Mouse (Mus musculus): ENCODE data around the gene Mfsd6. TPM values are rescaled to one million over a fixed set of nuclear protein-coding genes. Genes with fewer than 3 reads are reported as not detected.

Gene Mfsd6
- 2.7 and 3.6 TPM in 2 replicates for polyA plus RNA-seq (2015; fragmentation: Nextera tagmentation; extraction: Ambion mirVana)

DNA sequence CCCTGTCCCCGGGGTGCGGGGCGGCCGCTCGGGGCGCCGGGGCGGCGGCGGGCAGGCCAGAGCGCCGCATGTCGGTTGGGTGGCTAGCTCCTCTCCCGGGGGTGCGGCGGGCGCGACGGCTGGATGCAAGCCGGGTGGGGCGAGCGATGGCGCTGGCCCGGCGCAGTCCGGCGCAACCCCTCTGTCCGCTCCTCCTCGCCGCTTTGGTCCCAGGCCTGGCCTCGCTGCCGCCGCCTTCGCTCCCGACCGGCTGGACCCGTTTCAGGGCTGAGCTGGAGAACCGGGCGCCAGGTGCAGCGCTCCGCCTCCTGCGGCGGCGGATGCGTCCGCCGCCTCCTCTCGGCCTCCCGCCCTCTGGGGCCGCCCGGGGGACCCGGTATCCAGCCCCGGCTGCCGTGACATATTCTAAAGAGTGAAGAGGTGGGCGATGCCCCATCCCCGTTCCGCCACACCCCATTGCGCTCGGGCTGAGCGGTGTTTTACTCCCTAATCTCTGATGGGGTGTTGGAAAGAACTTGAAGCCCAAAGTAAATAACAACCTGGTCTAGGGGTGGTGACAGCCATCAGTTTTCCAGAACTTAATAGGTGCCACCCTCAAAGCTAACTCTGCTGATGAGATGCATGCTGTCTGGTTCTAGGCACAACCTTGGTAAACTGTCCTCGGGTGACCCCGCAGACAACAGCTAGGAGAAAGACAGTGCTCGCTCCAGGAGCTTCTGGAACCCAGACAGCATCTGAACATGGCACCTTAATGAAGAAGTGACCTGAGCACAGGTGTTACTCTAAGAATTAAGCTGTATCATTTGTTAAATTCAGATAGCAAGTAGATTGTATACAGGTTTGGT is at the start of gene Mfsd6:
Mfsd6 (minus strand) TSS at position 407 of the 845 bp plus-strand sequence.
- Histone ChIP-seq H3K36me3 (ENCODE audit: insufficient read depth, low read length) (no peaks in the 10 kb centered on the region), H3K4me1 (ENCODE audit: insufficient read depth, low read length) (no peaks in the 10 kb centered on the region), H3K27ac (ENCODE audit: low read length) (peak within 1 kb of the TSS; percentile 40; the same call in 1 of the 2 replicates), H3K4me2 (replicated peaks; ENCODE audit: low read depth, low read length) (peak within 1 kb of the TSS; percentile 95), H3K9ac (replicated peaks; ENCODE audit: low read length) (peak within 1 kb of the TSS; percentile 83), H3K4me3 (ENCODE audit: low read length) (peak within 1 kb of the TSS; percentile 83), H3K9me3 (ENCODE audit: low read length) (no peaks in the 10 kb centered on the region), H3K27me3 (ENCODE audit: insufficient read depth, low read length) (no peaks in the 10 kb centered on the region)
- peak; percentile 77 for ATAC-seq (ENCODE audit: low FRiP score, low TSS enrichment)
- 2% methylated on average over 48 of the region's 63 CpGs for WGBS

DNA sequence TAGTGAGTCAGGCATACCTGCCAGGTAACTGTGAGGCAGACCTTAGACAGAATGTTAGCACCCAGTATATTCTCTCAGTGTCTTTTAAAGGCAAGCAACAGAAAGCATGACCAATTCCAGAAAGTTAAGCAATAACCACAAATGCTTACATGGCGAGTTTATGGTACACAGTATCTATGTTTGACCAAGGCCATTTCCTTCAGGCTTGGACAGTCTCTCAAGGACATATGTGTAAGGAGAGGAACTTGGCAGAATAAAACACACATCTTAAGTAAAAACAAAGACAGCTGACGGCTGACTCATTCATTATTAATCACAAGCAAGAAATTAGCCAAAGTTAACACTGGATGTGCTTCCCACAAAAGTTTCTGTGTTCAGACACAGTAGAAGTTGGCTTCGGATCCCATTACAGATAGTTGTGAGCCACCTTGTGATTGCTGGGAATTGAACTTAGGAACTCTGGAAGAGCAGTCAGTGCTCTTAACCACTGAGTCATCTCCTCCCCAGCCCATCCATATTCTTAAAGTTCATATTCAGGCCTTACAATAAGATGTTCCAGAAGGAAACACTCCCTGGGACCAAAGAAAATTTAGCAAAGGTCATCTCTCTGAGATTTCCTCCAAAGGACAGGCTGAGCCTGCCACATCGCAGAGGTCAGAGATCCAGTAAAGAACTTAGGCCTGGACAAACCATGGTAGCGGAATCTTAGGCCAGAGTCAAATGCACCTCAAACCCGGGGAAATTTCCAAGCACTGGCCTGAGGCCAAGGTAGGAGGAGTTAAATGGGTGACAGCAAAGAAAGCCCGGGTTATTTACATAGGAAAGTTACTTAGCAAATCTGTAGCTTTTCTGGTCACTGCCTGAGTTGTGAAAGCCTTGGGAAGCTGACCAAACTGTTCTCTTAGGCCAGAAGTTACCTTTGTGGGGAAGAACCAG is 38.2 kb upstream of the Mfsd6 start:
- Histone ChIP-seq H3K36me3 (ENCODE audit: insufficient read depth, low read length) (no peaks in the 10 kb centered on the region), H3K9me3 (ENCODE audit: low read length) (no peaks in the 10 kb centered on the region), H3K4me3 (ENCODE audit: low read length) (no peak overlapping the region), H3K9ac (replicated peaks; ENCODE audit: low read length) (no peak overlapping the region), H3K4me2 (replicated peaks; ENCODE audit: low read depth, low read length) (no peak overlapping the region), H3K27ac (ENCODE audit: low read length) (no peak overlapping the region), H3K27me3 (ENCODE audit: insufficient read depth, low read length) (no peaks in the 10 kb centered on the region), H3K4me1 (ENCODE audit: insufficient read depth, low read length) (no peaks in the 10 kb centered on the region)
- ATAC-seq (ENCODE audit: low FRiP score, low TSS enrichment): peak; percentile 54; the same call in 1 of the 2 replicates
- 67% methylated on average over 7 of the region's 7 CpGs for WGBS

DNA sequence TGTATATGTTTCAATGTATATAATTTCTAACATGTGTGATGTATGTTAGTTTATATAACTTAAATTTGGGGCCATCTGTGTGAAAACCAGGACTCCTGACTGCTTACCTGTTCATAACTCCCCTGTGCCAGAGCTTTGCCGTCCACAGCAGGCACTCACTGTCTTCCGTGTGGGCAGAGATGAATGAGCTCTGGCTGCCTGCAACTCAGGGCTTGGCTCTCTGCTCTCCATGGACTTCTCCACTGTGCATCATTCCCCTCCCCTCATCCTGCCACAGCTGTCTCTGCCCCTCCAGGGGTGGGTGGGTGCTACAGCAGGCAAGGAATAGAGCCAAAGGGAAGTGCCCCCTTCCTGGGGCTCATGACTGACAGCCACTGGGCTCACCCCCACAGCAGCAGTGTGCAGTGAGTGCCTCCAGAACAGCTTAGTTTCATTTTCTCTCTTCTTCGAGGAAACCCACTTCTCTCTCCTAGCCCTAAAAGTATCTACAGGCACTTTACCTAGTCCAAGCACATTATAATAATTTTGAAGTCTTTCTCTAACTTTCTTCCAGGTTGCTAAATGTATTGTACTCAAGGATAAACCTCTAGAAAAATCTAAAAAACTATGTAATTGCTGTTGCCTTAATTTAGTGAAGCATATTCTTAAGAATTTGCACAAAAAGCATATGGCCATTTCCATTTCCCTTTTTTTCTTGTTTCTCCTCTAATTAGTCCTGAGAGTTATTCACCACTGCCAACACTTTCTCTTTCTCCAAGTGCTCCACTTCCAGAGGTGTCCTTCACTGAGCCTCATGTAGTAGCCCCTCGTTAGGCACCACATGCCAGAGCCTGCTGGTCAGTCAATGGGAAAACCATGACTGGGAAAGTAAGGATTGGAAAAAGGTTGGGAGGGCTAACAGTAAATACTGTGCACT is 36.9 kb upstream of the Mfsd6 start:
- H3K27ac ChIP-seq (ENCODE audit: low read length): no peak overlapping the region
- no peak overlapping the region for H3K4me3 ChIP-seq (ENCODE audit: low read length)
- H3K4me2 ChIP-seq (replicated peaks; ENCODE audit: low read depth, low read length): no peak overlapping the region
- ATAC-seq (ENCODE audit: low FRiP score, low TSS enrichment): no peak
- H3K9me3 ChIP-seq (ENCODE audit: low read length): no peaks in the 10 kb centered on the region
- 71% methylated on average over 4 of the region's 4 CpGs for WGBS
- H3K4me1 ChIP-seq (ENCODE audit: insufficient read depth, low read length): no peaks in the 10 kb centered on the region
- H3K27me3 ChIP-seq (ENCODE audit: insufficient read depth, low read length): no peaks in the 10 kb centered on the region
- no peaks in the 10 kb centered on the region for H3K36me3 ChIP-seq (ENCODE audit: insufficient read depth, low read length)
- no peak overlapping the region for H3K9ac ChIP-seq (replicated peaks; ENCODE audit: low read length)

DNA sequence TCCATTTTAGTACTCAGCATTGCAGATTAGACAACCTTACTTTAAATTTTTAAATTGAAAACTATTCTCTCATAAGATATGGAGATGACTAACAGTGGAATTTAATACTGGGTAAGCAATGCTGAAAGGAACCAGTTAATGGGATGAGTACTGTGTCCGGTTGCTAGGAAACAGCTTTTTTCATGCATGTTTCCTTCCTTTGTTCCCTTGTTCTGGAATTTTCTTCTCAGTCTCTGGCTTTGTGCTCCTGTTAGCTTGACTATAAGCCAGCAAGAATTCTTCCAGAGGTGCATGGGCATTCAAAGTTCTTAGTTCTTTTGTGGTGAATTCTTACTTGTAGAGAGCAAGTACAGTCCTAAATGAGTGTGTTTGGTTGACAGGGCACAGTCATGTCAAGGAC is 30.9 kb upstream of the Mfsd6 start:
- Histone ChIP-seq H3K4me2 (replicated peaks; ENCODE audit: low read depth, low read length) (no peak overlapping the region), H3K27ac (ENCODE audit: low read length) (no peak overlapping the region), H3K9ac (replicated peaks; ENCODE audit: low read length) (no peak overlapping the region), H3K4me3 (ENCODE audit: low read length) (no peak overlapping the region), H3K4me1 (ENCODE audit: insufficient read depth, low read length) (no peaks in the 10 kb centered on the region), H3K36me3 (ENCODE audit: insufficient read depth, low read length) (no peaks in the 10 kb centered on the region), H3K27me3 (ENCODE audit: insufficient read depth, low read length) (no peaks in the 10 kb centered on the region), H3K9me3 (ENCODE audit: low read length) (no peaks in the 10 kb centered on the region)
- 87% methylated on average over 1 of the region's 1 CpGs for WGBS
- ATAC-seq (ENCODE audit: low FRiP score, low TSS enrichment): no peak

DNA sequence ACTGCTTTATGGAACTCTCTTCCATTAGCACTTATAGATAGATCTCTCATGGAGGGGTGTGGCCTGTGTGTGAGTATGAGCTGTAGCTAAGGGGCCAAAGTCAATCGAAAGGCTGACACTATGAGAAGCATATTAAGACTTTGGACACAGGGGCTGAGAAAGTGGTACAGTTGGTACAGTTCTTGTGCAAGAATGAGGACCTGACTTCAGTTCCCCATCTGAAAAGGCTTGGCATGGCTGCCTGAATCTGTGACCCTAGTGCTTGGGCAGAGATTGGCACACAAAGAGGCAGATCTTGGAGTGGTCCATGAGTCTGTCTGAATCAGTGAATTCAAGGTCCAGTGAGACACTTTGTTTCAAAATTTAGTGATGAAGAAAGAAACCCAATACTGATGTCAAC is 27.1 kb upstream of the Mfsd6 start:
- no peak overlapping the region for H3K9ac ChIP-seq (replicated peaks; ENCODE audit: low read length)
- H3K27ac ChIP-seq (ENCODE audit: low read length): no peak overlapping the region
- 97% methylated on average over 1 of the region's 1 CpGs for WGBS
- H3K36me3 ChIP-seq (ENCODE audit: insufficient read depth, low read length): no peaks in the 10 kb centered on the region
- H3K4me2 ChIP-seq (replicated peaks; ENCODE audit: low read depth, low read length): no peak overlapping the region
- ATAC-seq (ENCODE audit: low FRiP score, low TSS enrichment): no peak
- H3K4me3 ChIP-seq (ENCODE audit: low read length): no peak overlapping the region
- H3K4me1 ChIP-seq (ENCODE audit: insufficient read depth, low read length): no peaks in the 10 kb centered on the region
- no peaks in the 10 kb centered on the region for H3K9me3 ChIP-seq (ENCODE audit: low read length)
- H3K27me3 ChIP-seq (ENCODE audit: insufficient read depth, low read length): no peaks in the 10 kb centered on the region

DNA sequence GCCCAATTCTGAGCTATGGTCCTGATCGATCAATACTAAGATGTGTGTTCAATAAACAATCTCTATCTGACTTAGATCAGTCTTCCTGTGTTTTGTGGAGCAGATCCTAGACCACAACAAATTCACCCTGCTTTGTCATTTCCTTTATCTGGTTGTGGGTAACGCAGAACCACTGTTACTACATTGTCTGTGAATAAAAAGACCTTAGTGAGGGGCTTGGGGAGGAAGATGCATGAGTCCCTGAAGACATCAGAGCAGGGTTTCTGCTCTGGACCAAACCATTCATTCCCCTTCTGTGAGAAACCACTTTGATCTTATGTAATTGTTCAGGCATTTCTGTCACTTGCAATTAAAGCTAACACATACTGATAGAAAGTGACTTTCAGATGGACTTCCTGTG is 26.6 kb upstream of the Mfsd6 start:
- Histone ChIP-seq H3K4me3 (ENCODE audit: low read length) (no peak overlapping the region), H3K4me1 (ENCODE audit: insufficient read depth, low read length) (no peaks in the 10 kb centered on the region), H3K4me2 (replicated peaks; ENCODE audit: low read depth, low read length) (no peak overlapping the region), H3K9me3 (ENCODE audit: low read length) (no peaks in the 10 kb centered on the region), H3K36me3 (ENCODE audit: insufficient read depth, low read length) (no peaks in the 10 kb centered on the region), H3K27ac (ENCODE audit: low read length) (no peak overlapping the region), H3K9ac (replicated peaks; ENCODE audit: low read length) (no peak overlapping the region), H3K27me3 (ENCODE audit: insufficient read depth, low read length) (no peaks in the 10 kb centered on the region)
- WGBS: 81% methylated on average over 2 of the region's 2 CpGs
- ATAC-seq (ENCODE audit: low FRiP score, low TSS enrichment): no peak

DNA sequence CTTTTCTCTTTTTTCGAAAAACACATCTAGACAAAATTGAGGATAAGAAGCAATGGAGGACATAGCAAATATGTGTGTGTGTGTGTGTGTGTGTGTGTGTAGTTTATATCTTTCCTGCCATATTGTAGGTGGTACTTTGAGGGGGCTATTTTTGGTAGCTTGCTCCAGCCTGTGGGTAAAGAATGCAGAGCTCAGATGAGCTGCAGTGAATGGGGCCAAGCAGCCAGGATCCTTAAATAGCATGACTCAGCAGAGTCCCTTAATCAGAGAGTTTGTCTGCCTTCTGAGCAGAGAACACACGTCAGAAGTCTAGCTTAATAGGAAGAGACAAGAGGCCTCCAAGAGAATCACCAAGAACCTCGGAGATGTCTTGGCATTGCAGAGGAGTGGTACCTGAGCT is 25.4 kb upstream of the Mfsd6 start:
- WGBS: 73% methylated on average over 3 of the region's 3 CpGs

DNA sequence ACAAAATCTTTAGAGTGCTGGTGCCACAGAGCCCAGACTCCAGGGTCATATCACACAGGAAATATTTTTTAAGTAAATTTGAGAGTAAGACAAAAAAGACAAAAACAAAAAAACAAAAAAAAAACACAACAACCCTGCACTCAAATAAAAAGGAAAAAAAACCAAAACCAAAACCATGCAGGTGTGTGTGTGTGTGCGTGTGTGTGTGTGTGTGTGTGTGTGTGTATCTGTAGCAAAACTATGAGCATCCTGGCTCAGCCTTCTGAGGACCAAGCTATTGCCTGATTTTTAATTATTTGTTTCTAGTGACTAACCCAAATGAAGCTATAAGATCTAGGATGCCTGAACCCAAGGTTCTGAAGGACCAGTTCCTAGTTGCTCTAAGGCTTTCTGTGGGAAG is 24.4 kb upstream of the Mfsd6 start:
- H3K9me3 ChIP-seq (ENCODE audit: low read length): no peaks in the 10 kb centered on the region
- 100% methylated on average over 1 of the region's 1 CpGs for WGBS
- ATAC-seq (ENCODE audit: low FRiP score, low TSS enrichment): no peak
- no peak overlapping the region for H3K27ac ChIP-seq (ENCODE audit: low read length)
- no peaks in the 10 kb centered on the region for H3K27me3 ChIP-seq (ENCODE audit: insufficient read depth, low read length)
- no peak overlapping the region for H3K4me3 ChIP-seq (ENCODE audit: low read length)
- no peaks in the 10 kb centered on the region for H3K36me3 ChIP-seq (ENCODE audit: insufficient read depth, low read length)
- no peak overlapping the region for H3K9ac ChIP-seq (replicated peaks; ENCODE audit: low read length)
- no peak overlapping the region for H3K4me2 ChIP-seq (replicated peaks; ENCODE audit: low read depth, low read length)
- no peaks in the 10 kb centered on the region for H3K4me1 ChIP-seq (ENCODE audit: insufficient read depth, low read length)

More for the DNA sequence above, 25.4 kb upstream of the Mfsd6 start:
- ATAC-seq (ENCODE audit: low FRiP score, low TSS enrichment): no peak
- Histone ChIP-seq H3K27me3 (ENCODE audit: insufficient read depth, low read length) (no peaks in the 10 kb centered on the region), H3K4me3 (ENCODE audit: low read length) (no peak overlapping the region), H3K4me2 (replicated peaks; ENCODE audit: low read depth, low read length) (no peak overlapping the region), H3K4me1 (ENCODE audit: insufficient read depth, low read length) (no peaks in the 10 kb centered on the region), H3K9me3 (ENCODE audit: low read length) (no peaks in the 10 kb centered on the region), H3K27ac (ENCODE audit: low read length) (no peak overlapping the region), H3K36me3 (ENCODE audit: insufficient read depth, low read length) (no peaks in the 10 kb centered on the region), H3K9ac (replicated peaks; ENCODE audit: low read length) (no peak overlapping the region)

DNA sequence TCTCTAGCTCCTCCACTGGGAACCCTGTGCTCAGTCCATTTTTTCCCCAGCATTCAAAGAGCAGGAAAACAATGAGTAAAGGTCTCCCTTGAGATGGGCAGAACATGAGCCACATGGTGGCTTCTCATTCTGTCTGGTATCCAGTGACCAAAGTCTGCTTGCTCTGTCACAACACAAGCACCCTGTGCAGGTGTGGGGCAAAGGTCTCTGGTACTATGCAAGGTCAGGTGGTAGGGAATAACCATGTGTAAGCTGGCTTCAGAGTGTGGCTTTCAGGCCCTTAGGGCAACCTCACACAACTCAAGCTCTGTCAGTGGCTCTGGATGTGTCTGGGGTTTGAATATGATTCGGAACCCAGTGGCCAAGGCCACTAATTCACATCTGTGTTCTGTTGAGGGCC is 22.7 kb upstream of the Mfsd6 start:
- Histone ChIP-seq H3K9me3 (ENCODE audit: low read length) (no peaks in the 10 kb centered on the region), H3K27ac (ENCODE audit: low read length) (no peak overlapping the region), H3K36me3 (ENCODE audit: insufficient read depth, low read length) (no peaks in the 10 kb centered on the region), H3K27me3 (ENCODE audit: insufficient read depth, low read length) (no peaks in the 10 kb centered on the region), H3K4me2 (replicated peaks; ENCODE audit: low read depth, low read length) (no peak overlapping the region), H3K4me1 (ENCODE audit: insufficient read depth, low read length) (no peaks in the 10 kb centered on the region), H3K9ac (replicated peaks; ENCODE audit: low read length) (no peak overlapping the region), H3K4me3 (ENCODE audit: low read length) (no peak overlapping the region)
- peak; percentile 51 for ATAC-seq (ENCODE audit: low FRiP score, low TSS enrichment)
- WGBS: 92% methylated on average over 1 of the region's 1 CpGs

Data from kidney, embryonic 16.5 days (tissue).